Mouse (Mus musculus) kidney, embryonic 14.5 days (tissue): Measurements from ENCODE around the gene Kif26b. TPM values are rescaled to one million over a fixed set of nuclear protein-coding genes. Genes with fewer than 3 reads are reported as not detected.

Source experiments
- ATAC-seq: fragments of 200-750 bp; cut with Nextera tagmentation; 2 replicates; pipeline ENCODE4 v1.8.0; 2017; ENCODE audit warnings: moderate number of reproducible peaks, mild to moderate bottlenecking, moderate TSS enrichment, moderate library complexity; ENCODE audit not compliant: low FRiP score, low TSS enrichment
- H3K27ac ChIP-seq: fragments of 300-500 bp; sonication (generic); 2 replicates; pipeline ENCODE4 v1.5.1; 2014; ENCODE audit warnings: low read depth, mild to moderate bottlenecking, low read length, moderate library complexity, mixed read lengths
- H3K27me3 ChIP-seq: fragments of 300-500 bp; sonication (generic); 2 replicates; pipeline ENCODE4 v1.6.1; 2014; ENCODE audit warnings: mild to moderate bottlenecking, low read length; ENCODE audit not compliant: control insufficient read depth, insufficient read depth
- H3K36me3 ChIP-seq: fragments of 300-500 bp; sonication (generic); 2 replicates; pipeline ENCODE4 v1.6.1; 2014; ENCODE audit warnings: low read length, mixed read lengths; ENCODE audit not compliant: control insufficient read depth, insufficient read depth
- H3K4me1 ChIP-seq: fragments of 300-500 bp; sonication (generic); 2 replicates; pipeline ENCODE4 v1.6.1; 2014; ENCODE audit warnings: low read length, mixed read lengths; ENCODE audit not compliant: control insufficient read depth, insufficient read depth
- H3K4me2 ChIP-seq: fragments of 300-500 bp; sonication (generic); replicated peaks from 2 replicates; pipeline ENCODE4 v1.6.1; 2014; ENCODE audit warnings: low read depth, mild to moderate bottlenecking, low read length
- H3K4me3 ChIP-seq: fragments of 300-500 bp; sonication (generic); 2 replicates; pipeline ENCODE4 v1.5.1; 2014; ENCODE audit warnings: mild to moderate bottlenecking, low read length
- H3K9ac ChIP-seq: fragments of 300-500 bp; sonication (generic); 2 replicates; pipeline ENCODE4 v1.6.1; 2014; ENCODE audit warnings: low read depth, mild to moderate bottlenecking, low read length, moderate library complexity
- H3K9me3 ChIP-seq: fragments of 300-500 bp; sonication (generic); 2 replicates; pipeline ENCODE4 v1.6.1; 2016; ENCODE audit warnings: low read length; ENCODE audit not compliant: control insufficient read depth
- WGBS: fragments of 180-500 bp; shearing (Covaris S2); extraction: QIAGEN DNeasy Blood & Tissue Kit; methylation state at CpG from one replicate; pipeline ENCODE4 v1.1.7; 2014; 5-methylcytosine and 5-hydroxymethylcytosine counted together
- polyA plus RNA-seq: library from polyadenylated mRNA; unstranded; fragments of >200 nt; fragmentation: Nextera tagmentation; extraction: Ambion mirVana; gene quantifications from 2 replicates; pipeline ENCODE4 v1.2.1, GENCODE M21; 2014

The Kif26b gene
- polyA plus RNA-seq, 1 experiment from 2014 or later = 22.9 TPM

- Histone ChIP-seq H3K9ac (peak overlapping the region; percentile 76), H3K27ac (peak overlapping the region; percentile 90; the same call in 1 of the 2 replicates), H3K9me3 (no peaks in the 10 kb centered on the region), H3K36me3 (no peaks in the 10 kb centered on the region), H3K27me3 (0 out of 2 replicates have a peak, but pooled peaks cover 4% of the 10 kb centered on the region), H3K4me2 (peak overlapping the region; percentile 100), H3K4me1 (0 out of 2 replicates have a peak, but pooled peaks cover 9% of the 10 kb centered on the region), H3K4me3 (peak overlapping the region; percentile 58)
- under 1% methylated on average over 38 of the region's 38 CpGs for WGBS
- ATAC-seq = no peak
Measured at GRCm38 (mm10) chr1:178529512-178530300, 781 bp downstream of the Kif26b start.

DNA sequence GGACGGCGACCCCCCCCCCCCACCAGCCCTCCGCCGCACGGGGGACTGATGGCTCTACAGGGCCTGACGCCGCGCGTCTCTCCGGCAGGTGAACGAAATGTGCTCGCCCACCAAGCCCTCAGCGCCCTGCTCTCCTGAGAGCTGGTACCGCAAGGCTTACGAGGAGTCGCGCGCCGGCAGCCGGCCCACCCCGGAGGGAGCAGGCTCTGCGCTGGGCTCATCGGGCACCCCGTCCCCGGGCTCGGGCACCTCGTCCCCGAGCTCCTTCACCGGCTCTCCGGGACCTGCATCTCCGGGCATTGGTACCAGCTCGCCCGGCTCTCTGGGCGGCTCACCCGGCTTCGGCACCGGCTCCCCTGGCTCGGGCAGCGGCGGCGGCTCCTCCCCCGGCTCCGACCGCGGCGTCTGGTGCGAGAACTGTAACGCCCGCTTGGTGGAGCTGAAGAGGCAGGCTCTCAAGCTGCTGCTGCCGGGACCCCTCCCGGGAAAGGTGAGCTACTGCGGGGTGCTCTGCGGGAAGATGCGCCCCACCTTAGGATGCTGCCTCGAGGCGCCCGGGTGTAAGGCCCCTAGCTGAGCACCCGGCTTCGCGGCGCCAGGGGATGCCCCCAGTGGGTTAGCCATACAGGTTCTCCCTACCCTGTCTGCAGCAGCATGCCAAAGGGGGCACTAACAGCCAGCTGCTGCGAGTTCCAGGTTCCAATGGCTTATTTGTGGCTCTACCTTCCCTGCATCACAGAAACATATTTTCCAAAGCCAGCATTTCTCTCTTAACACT is 1.6 kb downstream of the Kif26b start:
- under 1% methylated on average over 43 of the region's 62 CpGs for WGBS
- H3K27me3 ChIP-seq = 0 out of 2 replicates have a peak, but pooled peaks cover 4% of the 10 kb centered on the region
- H3K4me1 ChIP-seq = 0 out of 2 replicates have a peak, but pooled peaks cover 9% of the 10 kb centered on the region
- peak overlapping the region; percentile 58 for H3K4me3 ChIP-seq
- peak; percentile 22 for ATAC-seq
- H3K4me2 ChIP-seq = peak overlapping the region; percentile 100
- H3K9ac ChIP-seq = peak overlapping the region; percentile 76
- no peaks in the 10 kb centered on the region for H3K36me3 ChIP-seq
- no peaks in the 10 kb centered on the region for H3K9me3 ChIP-seq
- peak overlapping the region; percentile 12; the same call in 1 of the 2 replicates for H3K27ac ChIP-seq

DNA sequence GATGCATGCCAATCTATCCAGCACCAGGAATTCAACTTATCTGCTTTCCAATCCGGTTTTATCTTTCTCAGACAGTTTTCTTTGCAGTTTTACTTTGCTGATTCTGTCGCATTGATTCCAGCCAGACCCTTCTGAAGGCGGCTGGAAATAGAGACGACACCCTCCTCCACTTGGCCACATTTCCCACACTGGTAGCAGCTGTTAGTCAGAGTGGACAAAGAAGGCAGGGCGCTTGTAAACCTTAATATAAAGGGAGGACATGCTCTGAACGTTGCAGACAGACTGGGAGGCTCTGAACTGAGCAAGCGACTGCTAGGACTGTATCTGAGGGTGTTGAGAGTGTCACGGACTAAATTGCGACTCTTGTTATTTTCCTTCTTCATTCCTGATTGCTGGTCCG is 11.3 kb downstream of the Kif26b start:
- H3K27ac ChIP-seq = no peak overlapping the region
- no peaks in the 10 kb centered on the region; the same call in 1 of the 2 replicates for H3K36me3 ChIP-seq
- H3K9ac ChIP-seq = no peak overlapping the region
- WGBS = 35% methylated on average over 10 of the region's 10 CpGs
- peaks cover 24% of the 10 kb centered on the region for H3K4me1 ChIP-seq
- H3K4me2 ChIP-seq = no peak overlapping the region
- H3K27me3 ChIP-seq = no peaks in the 10 kb centered on the region
- H3K9me3 ChIP-seq = no peaks in the 10 kb centered on the region
- no peak overlapping the region for H3K4me3 ChIP-seq
- no peak for ATAC-seq

- no peak overlapping the region for H3K9ac ChIP-seq
- no peaks in the 10 kb centered on the region for H3K9me3 ChIP-seq
- H3K27me3 ChIP-seq = no peaks in the 10 kb centered on the region
- H3K4me3 ChIP-seq = no peak overlapping the region
- H3K4me2 ChIP-seq = no peak overlapping the region
- no peak for ATAC-seq
- H3K27ac ChIP-seq = no peak overlapping the region
- WGBS = 68% methylated on average over 5 of the region's 5 CpGs
- H3K4me1 ChIP-seq = peaks cover 24% of the 10 kb centered on the region
- peaks cover 1% of the 10 kb centered on the region; the same call in 1 of the 2 replicates for H3K36me3 ChIP-seq
Measured at GRCm38 (mm10) chr1:178542415-178542814, 13.5 kb downstream of the Kif26b start.

- ATAC-seq = peak; percentile 85
- H3K4me2 ChIP-seq = no peak overlapping the region
Measured at GRCm38 (mm10) chr1:178542990-178543944, 14.3 kb downstream of the Kif26b start.

GRCm38 (mm10) chr1:178544585-178544984 is 15.7 kb downstream of the Kif26b start:
- Histone ChIP-seq H3K9ac (no peak overlapping the region), H3K4me2 (no peak overlapping the region), H3K4me1 (peaks cover 24% of the 10 kb centered on the region), H3K36me3 (peaks cover 3% of the 10 kb centered on the region; the same call in 1 of the 2 replicates), H3K27ac (no peak overlapping the region), H3K27me3 (no peaks in the 10 kb centered on the region), H3K4me3 (no peak overlapping the region), H3K9me3 (no peaks in the 10 kb centered on the region)
- WGBS = 78% methylated on average over 3 of the region's 3 CpGs
- ATAC-seq = no peak

More at GRCm38 (mm10) chr1:178542990-178543944, 14.3 kb downstream of the Kif26b start:
- no peaks in the 10 kb centered on the region for H3K9me3 ChIP-seq
- no peak overlapping the region for H3K9ac ChIP-seq
- 21% methylated on average over 8 of the region's 8 CpGs for WGBS
- no peaks in the 10 kb centered on the region for H3K27me3 ChIP-seq
- H3K36me3 ChIP-seq = peaks cover 3% of the 10 kb centered on the region; the same call in 1 of the 2 replicates
- H3K4me3 ChIP-seq = no peak overlapping the region
- peaks cover 24% of the 10 kb centered on the region for H3K4me1 ChIP-seq
- no peak overlapping the region for H3K27ac ChIP-seq

DNA sequence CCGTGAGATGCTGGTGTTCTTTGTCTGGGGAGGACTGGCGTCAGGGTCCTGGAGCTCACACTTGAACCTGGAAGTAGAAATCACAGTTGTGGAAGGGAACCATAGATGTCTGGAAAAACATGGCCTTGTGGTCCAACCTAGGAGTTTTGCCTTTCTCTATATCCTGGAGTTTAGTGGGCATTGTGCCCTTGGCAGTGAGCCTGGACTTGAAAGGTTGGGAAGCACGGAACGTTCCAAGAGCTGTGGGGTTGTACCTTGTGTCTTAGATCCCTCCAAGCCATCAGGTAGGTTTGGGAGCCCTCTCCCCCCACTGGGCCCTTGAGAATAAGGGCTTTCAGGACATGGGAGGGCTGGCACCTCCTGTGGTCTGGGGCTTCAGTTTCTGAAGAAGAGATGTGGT is 20.7 kb downstream of the Kif26b start:
- Histone ChIP-seq H3K27ac (no peak overlapping the region), H3K36me3 (peaks cover 3% of the 10 kb centered on the region; the same call in 1 of the 2 replicates), H3K4me3 (no peak overlapping the region), H3K27me3 (no peaks in the 10 kb centered on the region), H3K4me2 (no peak overlapping the region), H3K4me1 (0 out of 2 replicates have a peak, but pooled peaks cover 2% of the 10 kb centered on the region), H3K9me3 (no peaks in the 10 kb centered on the region), H3K9ac (no peak overlapping the region)
- WGBS = 88% methylated on average over 4 of the region's 4 CpGs
- ATAC-seq = no peak

GRCm38 (mm10) chr1:178550477-178551047 is 21.6 kb downstream of the Kif26b start:
- Histone ChIP-seq H3K9ac (no peak overlapping the region), H3K27me3 (no peaks in the 10 kb centered on the region), H3K4me2 (no peak overlapping the region), H3K9me3 (no peaks in the 10 kb centered on the region), H3K27ac (no peak overlapping the region), H3K4me1 (0 out of 2 replicates have a peak, but pooled peaks cover 2% of the 10 kb centered on the region), H3K36me3 (peaks cover 3% of the 10 kb centered on the region; the same call in 1 of the 2 replicates), H3K4me3 (no peak overlapping the region)
- WGBS = 93% methylated on average over 5 of the region's 5 CpGs
- no peak for ATAC-seq
